Mouse (Mus musculus) c-Kit-positive CD71-negative TER-119-negative erythroid progenitor cells, embryonic 14.5 days (primary cell): ENCODE measurements around the gene Fam174b.

ENCODE experiments used
- DNase-seq: peaks from one replicate; pipeline ENCODE4 v3.0.0-alpha.2; 2013; ENCODE audit warnings: low read depth

Gene Fam174b

GRCm38 (mm10) chr7:73749339-73749738 is 9.2 kb downstream of the Fam174b start:
- no peak for DNase-seq

- no peak for DNase-seq
Observed at GRCm38 (mm10) chr7:73749983-73750382, 9.9 kb downstream of the Fam174b start.

GRCm38 (mm10) chr7:73753598-73753997 is 13.5 kb downstream of the Fam174b start:
- no peak for DNase-seq

DNA sequence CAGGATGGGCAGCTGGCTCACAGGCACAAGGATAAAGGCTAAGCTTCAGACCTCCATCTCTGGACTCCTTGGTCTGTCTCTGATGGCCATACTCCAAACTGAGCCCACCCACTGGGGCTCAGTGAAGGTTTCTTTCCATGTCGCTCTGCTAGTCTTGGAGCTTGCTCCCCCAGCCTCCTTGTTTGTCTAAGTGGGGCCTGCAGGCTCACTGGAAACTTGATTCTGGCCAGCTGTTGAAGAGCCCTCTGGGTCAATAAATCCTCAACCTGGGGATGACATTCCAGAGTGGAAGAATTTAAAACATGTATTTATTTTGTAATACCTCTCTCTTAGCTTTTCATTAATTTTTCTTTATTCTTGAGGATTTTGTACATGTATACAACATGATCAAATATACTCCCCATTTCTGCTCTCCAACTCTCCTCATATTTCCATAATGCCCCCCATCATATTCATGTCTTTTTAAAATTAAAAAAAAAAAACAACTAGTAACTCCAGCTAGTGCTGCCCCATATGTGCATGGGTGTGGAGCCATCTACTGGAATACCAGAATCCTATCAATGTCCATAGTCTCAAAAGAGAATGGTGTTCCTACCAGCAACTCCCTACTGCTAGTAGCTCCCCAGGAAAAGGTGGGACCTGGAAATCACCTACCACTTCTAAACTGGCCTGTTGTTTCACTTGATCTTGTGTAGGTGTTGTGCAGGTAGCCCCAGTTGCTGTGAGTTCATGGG is 15.4 kb downstream of the Fam174b start:
- DNase-seq = no peak

DNA sequence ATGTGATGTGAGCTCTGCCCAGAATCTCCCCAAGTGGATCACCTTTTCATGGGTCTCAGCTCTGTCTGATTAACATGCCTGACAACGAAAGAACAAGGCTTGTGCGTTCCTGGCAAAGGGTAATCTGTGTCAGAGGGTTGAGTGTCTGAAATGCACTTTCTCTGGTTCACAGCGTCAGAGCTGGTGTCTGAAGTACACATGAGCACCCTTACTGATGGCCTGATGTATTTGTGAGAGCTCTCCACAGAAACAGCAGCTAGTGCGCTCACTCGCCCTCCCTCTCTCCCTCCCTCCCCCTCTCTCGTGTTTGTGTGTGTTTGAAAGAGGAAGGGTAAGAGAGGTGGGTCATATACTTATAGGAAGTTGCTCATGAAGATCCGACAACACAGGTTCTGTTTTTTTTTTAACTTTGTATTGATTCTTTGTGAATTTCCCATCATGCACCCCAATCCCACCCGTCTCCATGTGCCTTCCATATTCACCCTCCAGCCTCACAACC is 21.6 kb downstream of the Fam174b start:
- DNase-seq = no peak

DNA sequence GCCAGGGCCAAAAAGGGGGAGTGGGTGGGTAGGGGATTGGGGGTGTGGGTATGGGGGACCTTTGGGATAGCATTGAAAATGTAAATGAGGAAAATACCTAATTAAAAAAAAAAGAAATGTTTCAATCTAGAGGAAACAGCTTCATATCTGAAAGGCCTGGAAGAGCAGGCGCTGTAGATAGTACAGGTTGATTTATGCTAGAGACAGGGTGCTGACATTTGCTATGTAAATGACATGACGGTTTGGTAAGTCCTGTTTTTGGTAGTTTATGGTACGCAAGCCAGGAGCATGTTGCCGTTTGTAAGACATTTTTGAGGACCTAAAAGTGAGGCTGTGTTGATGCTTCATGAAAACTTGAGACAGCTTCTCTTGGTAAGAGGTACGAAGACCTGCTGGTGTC is 24.6 kb downstream of the Fam174b start:
- no peak for DNase-seq

DNA sequence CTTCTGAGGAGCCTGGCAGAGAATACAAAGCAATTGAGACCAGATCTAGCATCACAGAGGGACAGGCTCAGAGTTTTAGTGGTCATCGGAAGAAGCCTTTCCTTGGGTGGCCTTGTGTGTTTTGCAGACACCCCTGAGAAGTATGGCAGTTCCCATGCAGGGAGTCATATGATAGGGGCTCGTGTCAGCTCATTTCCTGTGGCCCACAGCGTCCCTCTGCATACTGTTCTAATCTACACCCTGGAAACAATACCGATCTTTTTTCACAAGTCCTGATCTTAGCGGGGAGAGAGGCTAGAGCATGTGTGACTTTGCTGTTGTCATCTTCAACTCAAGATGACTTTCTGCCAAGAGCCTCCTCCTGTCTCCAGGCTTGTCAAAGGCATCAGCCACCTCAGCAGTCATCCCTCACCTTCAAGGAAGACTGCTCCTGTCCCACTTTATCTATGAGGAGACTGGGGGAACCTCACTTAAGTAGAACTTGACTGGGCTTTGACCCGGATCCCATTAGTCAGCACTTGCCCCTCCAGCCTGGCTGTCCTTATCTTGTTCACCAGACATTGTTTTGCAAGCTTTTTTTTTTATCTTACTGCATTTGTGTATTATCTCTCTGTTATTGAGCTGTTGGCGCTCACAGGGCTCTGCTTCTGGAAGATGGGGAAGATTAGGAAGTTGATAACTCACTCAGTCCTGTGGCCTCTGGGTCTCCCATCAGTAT is 25.2 kb downstream of the Fam174b start:
- peak; percentile 19 for DNase-seq

DNA sequence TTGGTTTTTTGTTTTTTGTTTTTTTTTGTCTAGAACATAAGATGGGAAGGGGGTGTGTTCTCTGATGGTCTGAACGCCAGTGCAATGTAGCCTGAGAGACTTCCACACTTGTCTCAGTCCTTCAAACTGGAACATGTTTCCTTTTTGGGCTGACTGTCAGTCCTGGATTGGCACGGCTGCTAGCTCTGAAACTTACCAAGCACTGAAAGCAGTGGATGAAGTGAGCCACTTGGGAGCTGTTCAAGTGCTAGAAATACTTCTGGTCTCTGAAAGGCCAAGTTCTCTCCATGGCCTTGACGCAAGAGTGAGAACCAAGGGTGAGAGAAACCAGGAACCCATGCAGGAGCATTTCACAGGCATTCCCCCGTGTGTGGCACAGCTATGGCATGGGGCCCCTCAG is 29.1 kb downstream of the Fam174b start:
- no peak for DNase-seq

GRCm38 (mm10) chr7:73771384-73772274 is 31.5 kb downstream of the Fam174b start:
- DNase-seq = no peak

GRCm38 (mm10) chr7:73772275-73772765 is 32.2 kb downstream of the Fam174b start:
- DNase-seq = no peak

DNA sequence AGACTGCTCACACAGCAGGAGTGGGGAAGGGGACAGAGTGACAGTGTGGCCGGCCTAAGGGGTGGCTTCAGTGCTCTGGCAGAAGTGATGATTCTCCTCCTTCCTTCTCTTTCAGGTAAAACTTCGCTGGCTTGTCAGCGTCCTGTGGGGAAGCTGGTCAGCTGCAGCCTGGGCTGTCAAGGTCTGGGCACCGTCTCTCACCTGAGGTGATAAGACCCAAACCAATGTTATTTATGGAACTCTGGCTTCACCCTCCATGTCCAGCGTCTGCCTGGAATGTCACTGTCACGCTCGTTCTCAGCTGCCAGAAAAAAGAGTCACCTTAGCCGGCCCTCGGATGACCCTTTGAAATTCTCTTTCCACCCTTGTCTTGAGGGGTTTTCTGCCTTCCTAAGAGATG is 34.7 kb downstream of the Fam174b start:
- no peak for DNase-seq

- DNase-seq = no peak
Observed at GRCm38 (mm10) chr7:73777777-73778176, 37.7 kb downstream of the Fam174b start.

GRCm38 (mm10) chr7:73784736-73785428 is 44.8 kb downstream of the Fam174b start:
- no peak for DNase-seq

GRCm38 (mm10) chr7:73785815-73786214 is 45.7 kb downstream of the Fam174b start:
- no peak for DNase-seq

DNA sequence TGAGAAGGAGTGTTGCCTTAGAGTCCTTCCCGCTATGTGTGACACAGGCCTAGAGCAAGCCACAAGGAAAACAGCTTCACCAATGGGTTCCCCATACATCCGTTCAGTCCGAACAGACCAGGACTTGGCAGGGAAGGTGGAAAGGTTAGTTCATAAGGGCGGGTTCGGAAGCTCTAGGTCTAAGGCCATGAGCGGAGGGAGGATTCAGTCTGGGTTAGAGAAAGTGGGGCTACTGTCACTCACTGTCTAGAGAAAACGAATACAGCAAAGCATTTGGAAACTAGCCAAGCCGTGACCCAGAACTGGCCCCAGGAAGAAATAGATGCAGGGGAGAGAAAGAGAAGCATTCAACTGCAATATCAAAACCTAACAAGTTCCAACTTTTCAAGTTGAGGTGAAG is 47.4 kb downstream of the Fam174b start:
- no peak for DNase-seq

GRCm38 (mm10) chr7:73791096-73791495 is 51.0 kb downstream of the Fam174b start:
- DNase-seq = no peak

- DNase-seq = no peak
Observed at GRCm38 (mm10) chr7:73792155-73792554, 52.1 kb downstream of the Fam174b start.

GRCm38 (mm10) chr7:73792641-73793040 is 52.5 kb downstream of the Fam174b start:
- DNase-seq = no peak

DNA sequence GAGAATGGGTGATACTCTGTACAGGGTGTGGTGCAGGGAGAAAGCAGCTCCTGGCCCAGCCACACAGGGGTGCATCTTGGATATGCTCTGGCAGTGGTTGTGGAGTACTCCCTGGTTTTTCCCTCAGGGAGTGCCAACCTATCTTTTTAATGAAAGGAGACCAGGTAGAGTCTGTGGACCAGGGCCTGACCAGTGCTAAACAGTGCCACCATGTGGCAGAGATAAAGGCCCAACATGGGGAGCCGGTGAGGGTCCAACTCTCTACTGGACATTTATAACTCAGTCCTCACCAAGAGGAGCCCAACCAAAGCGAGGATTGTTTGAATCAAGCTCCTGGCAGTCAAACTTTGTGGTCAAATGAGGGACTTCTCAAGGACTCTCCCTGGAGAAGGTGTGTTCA is 69.2 kb downstream of the Fam174b start:
- no peak for DNase-seq

DNA sequence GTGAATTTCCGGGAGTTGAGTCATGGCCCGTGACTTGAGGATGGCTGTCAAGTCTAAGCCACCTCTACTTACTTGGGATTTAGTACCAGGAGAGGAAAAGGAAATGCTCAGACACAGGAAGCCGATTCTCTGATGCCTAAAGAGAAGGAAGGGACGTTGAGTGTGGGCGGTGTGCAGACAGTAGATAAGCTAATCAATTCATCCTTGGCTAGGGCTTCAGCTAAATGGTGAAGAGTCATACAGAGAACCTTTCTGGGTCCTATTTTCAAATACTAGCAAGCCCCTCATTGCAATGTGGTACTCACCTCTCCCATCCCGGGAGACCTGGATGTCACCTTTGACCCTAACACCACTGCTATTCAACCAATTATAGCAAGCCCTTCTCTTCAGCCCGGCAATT is 71.3 kb downstream of the Fam174b start:
- no peak for DNase-seq

GRCm38 (mm10) chr7:73812176-73812575 is 72.1 kb downstream of the Fam174b start:
- DNase-seq = no peak

DNA sequence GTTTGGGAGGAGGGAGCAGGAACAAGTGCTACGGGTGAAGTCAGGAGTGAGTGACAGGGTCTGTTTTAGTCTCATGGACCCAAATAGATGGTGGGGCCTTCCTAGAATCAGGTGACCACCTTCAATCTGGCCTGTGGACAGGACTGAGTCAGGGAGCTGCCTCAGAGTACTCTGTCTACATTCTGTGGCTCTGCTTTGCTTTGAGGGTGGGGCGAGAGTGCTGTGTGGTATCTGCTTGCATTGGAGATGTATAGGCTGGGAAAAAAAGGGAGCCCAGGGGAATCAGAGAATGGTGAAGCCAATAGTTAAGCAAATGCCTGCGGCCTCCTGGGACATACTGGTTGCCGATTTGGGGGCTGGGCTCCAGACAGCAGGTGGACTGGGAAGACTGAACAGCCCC is 73.8 kb downstream of the Fam174b start:
- DNase-seq = no peak
